Comparison of ENCODE assay signal across 33 mouse cellular contexts in the genomic region with DNA sequence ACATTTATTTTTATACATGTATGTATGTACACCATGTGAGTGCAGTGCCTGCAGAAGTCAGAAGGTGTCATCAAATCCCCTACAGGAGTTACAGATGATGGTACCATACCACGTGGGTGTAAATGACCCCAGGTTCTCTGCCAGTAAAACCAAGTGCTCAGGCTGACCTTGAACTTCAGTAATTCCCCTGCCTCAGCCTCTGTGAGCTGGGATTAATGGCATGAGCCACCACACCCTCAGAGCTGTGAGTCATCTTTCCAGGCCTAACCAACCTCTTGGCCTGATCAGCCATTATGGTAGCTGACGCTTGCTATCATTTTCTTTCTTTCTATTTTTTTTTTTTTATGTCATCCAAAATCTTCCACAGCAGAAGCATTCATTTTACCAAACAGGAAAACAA. TPM values are rescaled to one million over a fixed set of nuclear protein-coding genes. Genes with fewer than 3 reads are reported as not detected.
"Had no signal": no experiment of that assay in that cellular context is flagged by ENCODE, and none has a peak within 500 bp of the region (broad histone marks: within the 10 kb centered on the region; RNA-seq: fewer than 3 reads in every experiment).

No protein-coding gene starts in this region.

- H3K27ac ChIP-seq: gastrocnemius, adult 2 months; heart, adult 2 months; heart, embryonic 13.5 days; heart, embryonic 15.5 days; hindbrain, embryonic 13.5 days; hindbrain, embryonic 15.5 days; hindbrain, postnatal 0 days; kidney, postnatal 0 days; limb, embryonic 13.5 days; limb, embryonic 15.5 days; liver, embryonic 12.5 days; liver, embryonic 14.5 days had no signal

- H3K27me3 ChIP-seq: heart, embryonic 13.5 days; heart, embryonic 15.5 days; hindbrain, embryonic 13.5 days; hindbrain, embryonic 15.5 days; kidney, embryonic 15.5 days; limb, embryonic 13.5 days; limb, embryonic 15.5 days; liver, embryonic 12.5 days had no signal

- H3K9me3 ChIP-seq: heart, embryonic 13.5 days; heart, embryonic 15.5 days; hindbrain, embryonic 13.5 days; hindbrain, embryonic 15.5 days; kidney, embryonic 15.5 days; limb, embryonic 13.5 days; limb, embryonic 15.5 days; liver, embryonic 12.5 days had no signal

- H3K4me1 ChIP-seq: heart, embryonic 13.5 days; heart, embryonic 15.5 days; hindbrain, embryonic 13.5 days; hindbrain, embryonic 15.5 days; limb, embryonic 13.5 days; limb, embryonic 15.5 days had no signal

- H3K4me2 ChIP-seq: heart, embryonic 11.5 days; heart, embryonic 13.5 days; heart, embryonic 15.5 days; hindbrain, embryonic 13.5 days; hindbrain, embryonic 15.5 days; kidney, embryonic 15.5 days; limb, embryonic 13.5 days; limb, embryonic 15.5 days; liver, embryonic 12.5 days had no signal

- H3K9ac ChIP-seq: heart, embryonic 13.5 days; heart, embryonic 15.5 days; hindbrain, embryonic 13.5 days; hindbrain, embryonic 15.5 days; kidney, embryonic 15.5 days; limb, embryonic 13.5 days; limb, embryonic 15.5 days; liver, embryonic 12.5 days; liver, embryonic 14.5 days had no signal

- H3K36me3 ChIP-seq: heart, embryonic 13.5 days; heart, embryonic 15.5 days; hindbrain, embryonic 13.5 days; hindbrain, embryonic 15.5 days; kidney, embryonic 15.5 days; limb, embryonic 13.5 days; limb, embryonic 15.5 days; liver, embryonic 12.5 days had no signal

- DNase-seq: gastrocnemius, adult 2 months; gastrocnemius, postnatal 10 days; gastrocnemius, postnatal 25 days; heart, adult 2 months; heart, postnatal 14 days; heart, postnatal 36 days; kidney, adult 11 months; kidney, adult 2 months; kidney, adult 9 months; kidney, postnatal 25 days; kidney, postnatal 4 days; layer of hippocampus, adult 9-11 months; layer of hippocampus, postnatal 36 days; left cerebral cortex, postnatal 4 days had no signal

- ATAC-seq: hindbrain, postnatal 0 days; intestine, embryonic 16.5 days; liver, embryonic 12.5 days had no signal

- H3K4me3 ChIP-seq: gastrocnemius, adult 2 months; heart, adult 2 months; heart, embryonic 13.5 days; heart, embryonic 15.5 days; hindbrain, embryonic 13.5 days; hindbrain, embryonic 15.5 days; kidney, embryonic 15.5 days; limb, embryonic 13.5 days; limb, embryonic 15.5 days; liver, embryonic 12.5 days had no signal

RNA-seq across cellular contexts. Expression of a gene that starts 20.6 kb away (rescaled TPM):
- total RNA-seq: gastrocnemius, adult 2 months; gastrocnemius, postnatal 10 days; gastrocnemius, postnatal 25 days; gastrocnemius, postnatal 4 days; granulocyte monocyte progenitor cell, adult 5-6 weeks; heart, adult 2 months; heart, postnatal 14 days; heart, postnatal 36 days; hematopoietic stem cell, adult 5-6 weeks; hindbrain, postnatal 0 days had no signal
- polyA plus RNA-seq: heart, postnatal 0 days; hindbrain, embryonic 13.5 days; hindbrain, embryonic 15.5 days; liver, adult 2 months; liver, embryonic 12.5 days; liver, embryonic 16.5 days had no signal

RNA-seq across cellular contexts. Expression of a gene that starts 57.4 kb away (rescaled TPM):
- total RNA-seq: granulocyte monocyte progenitor cell, adult 5-6 weeks; hematopoietic stem cell, adult 5-6 weeks; hindbrain, postnatal 0 days; liver, adult 2 months had no signal
- polyA plus RNA-seq: heart, adult 2 months; kidney, adult 2 months; limb, embryonic 13.5 days; liver, adult 2 months; liver, embryonic 12.5 days had no signal
